21 mouse cellular contexts compared by ENCODE assay signal in the genomic region with DNA sequence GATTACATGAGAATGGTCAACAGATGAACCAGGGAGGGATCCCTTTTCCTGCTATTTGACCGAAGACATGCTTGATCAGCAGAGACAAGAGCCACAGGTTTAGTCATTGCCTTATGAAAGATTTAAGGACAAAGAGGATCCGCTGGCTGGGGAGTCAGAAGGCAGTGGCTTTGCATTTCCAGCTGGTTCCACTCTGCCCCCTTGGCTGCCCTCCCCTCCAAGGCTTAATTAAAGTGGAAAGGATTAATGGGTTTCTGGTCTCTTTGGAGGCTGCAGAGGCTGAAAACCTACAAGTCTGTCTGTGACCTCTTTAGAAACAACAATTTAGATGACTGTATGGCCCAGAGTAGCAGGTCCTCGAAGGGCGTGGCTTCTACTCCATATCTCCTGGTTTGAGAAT. TPM values are rescaled to one million over a fixed set of nuclear protein-coding genes. Genes with fewer than 3 reads are reported as not detected.
DNase-seq lines count a peak whose midpoint lies in the region; ATAC-seq lines count a peak whose summit lies in the region.
"Had no signal": no experiment of that assay in that cellular context is flagged by ENCODE, and none has a peak within 500 bp of the region (broad histone marks: within the 10 kb centered on the region; RNA-seq: fewer than 3 reads in every experiment).

No protein-coding gene starts in this region.

- peak overlapping the region; percentile 77 for H3K27ac ChIP-seq in kidney, embryonic 15.5 days
- no peak overlapping the region for H3K27ac ChIP-seq in midbrain, embryonic 12.5 days (replicated peaks)
- H3K27ac ChIP-seq in midbrain, embryonic 11.5 days (ENCODE audit: low read depth, low read length): no peak overlapping the region
- H3K27ac ChIP-seq: embryonic facial prominence, embryonic 12.5 days; forebrain, embryonic 15.5 days; hindbrain, embryonic 13.5 days had no signal

- no peak overlapping the region for H3K4me3 ChIP-seq in kidney, embryonic 15.5 days (replicated peaks)
- no peak overlapping the region for H3K4me3 ChIP-seq in midbrain, embryonic 12.5 days
- H3K4me3 ChIP-seq in midbrain, embryonic 11.5 days (ENCODE audit: low read depth, low read length): no peak overlapping the region
- H3K4me3 ChIP-seq: embryonic facial prominence, embryonic 12.5 days; forebrain, embryonic 15.5 days; heart, embryonic 15.5 days; hindbrain, embryonic 13.5 days had no signal

- H3K4me1 ChIP-seq in kidney, embryonic 15.5 days: peaks cover 71% of the 10 kb centered on the region
- H3K4me1 ChIP-seq in midbrain, embryonic 12.5 days: peaks cover 38% of the 10 kb centered on the region
- H3K4me1 ChIP-seq in midbrain, embryonic 11.5 days (ENCODE audit: control insufficient read depth, insufficient read depth, low read length): peaks cover 33% of the 10 kb centered on the region

- peak; percentile 3; the same call in 1 of the 2 replicates for ATAC-seq in kidney, embryonic 15.5 days (replicated peaks; ENCODE audit: low FRiP score)
- no peak for ATAC-seq in midbrain, embryonic 12.5 days (ENCODE audit: low FRiP score, low read depth)
- no peak for ATAC-seq in midbrain, embryonic 11.5 days (ENCODE audit: low FRiP score)
- ATAC-seq: forebrain, embryonic 15.5 days; Patski had no signal

- 0 out of 2 replicates have a peak, but pooled peaks cover 4% of the 10 kb centered on the region for H3K27me3 ChIP-seq in kidney, embryonic 15.5 days
- H3K27me3 ChIP-seq in midbrain, embryonic 12.5 days: peaks cover 55% of the 10 kb centered on the region
- H3K27me3 ChIP-seq in midbrain, embryonic 11.5 days (ENCODE audit: control insufficient read depth, insufficient read depth, low read length): peaks cover 6% of the 10 kb centered on the region; the same call in 1 of the 2 replicates
- H3K27me3 ChIP-seq: embryonic facial prominence, embryonic 12.5 days; forebrain, embryonic 15.5 days; heart, embryonic 15.5 days; hindbrain, embryonic 13.5 days; Patski had no signal

- H3K9me3 ChIP-seq in kidney, embryonic 15.5 days (replicated peaks): no peaks in the 10 kb centered on the region
- H3K9me3 ChIP-seq in midbrain, embryonic 12.5 days: no peaks in the 10 kb centered on the region
- no peaks in the 10 kb centered on the region for H3K9me3 ChIP-seq in midbrain, embryonic 11.5 days (ENCODE audit: control insufficient read depth, low read length)
- H3K9me3 ChIP-seq: embryonic facial prominence, embryonic 12.5 days; forebrain, embryonic 15.5 days; heart, embryonic 15.5 days; hindbrain, embryonic 13.5 days had no signal

- H3K4me2 ChIP-seq in kidney, embryonic 15.5 days: no peak overlapping the region
- H3K4me2 ChIP-seq in midbrain, embryonic 12.5 days (replicated peaks): no peak overlapping the region
- H3K4me2 ChIP-seq in midbrain, embryonic 11.5 days: no peak overlapping the region
- H3K4me2 ChIP-seq: embryonic facial prominence, embryonic 12.5 days; forebrain, embryonic 15.5 days; heart, embryonic 11.5 days; heart, embryonic 15.5 days; hindbrain, embryonic 13.5 days had no signal

- 34% methylated on average over 4 of the region's 4 CpGs for WGBS in kidney, embryonic 15.5 days
- WGBS in midbrain, embryonic 12.5 days: 55% methylated on average over 4 of the region's 4 CpGs
- 58% methylated on average over 4 of the region's 4 CpGs for WGBS in midbrain, embryonic 11.5 days

- no peak overlapping the region for H3K9ac ChIP-seq in kidney, embryonic 15.5 days
- 0 out of 2 replicates have a peak overlapping the region, but pooled peaks have one; percentile 11 for H3K9ac ChIP-seq in midbrain, embryonic 12.5 days (replicated peaks)
- no peak overlapping the region for H3K9ac ChIP-seq in midbrain, embryonic 11.5 days (ENCODE audit: low read length)
- H3K9ac ChIP-seq: embryonic facial prominence, embryonic 12.5 days; forebrain, embryonic 15.5 days; heart, embryonic 15.5 days; hindbrain, embryonic 13.5 days had no signal

- no peak for DNase-seq in kidney, adult 18-20 months
- no peak for DNase-seq in midbrain, embryonic 11.5 days (ENCODE audit: low spot score, missing footprints)
- peak; percentile 14 to 23 for DNase-seq in kidney, postnatal 36 days
- no peak for DNase-seq in natural killer cell, adult 2 months (ENCODE audit: low spot score in 2 of 2)
- DNase-seq in cerebellum, postnatal 36 days: no peak
- DNase-seq: adrenal gland, adult 2 months; adrenal gland, postnatal 25 days; cerebellum, adult 18-20 months; cerebellum, adult 9-11 months; embryo, embryonic 11 days; gastrocnemius, postnatal 36 days; heart, adult 18-20 months; heart, postnatal 14 days had no signal

- H3K36me3 ChIP-seq in kidney, embryonic 15.5 days: no peaks in the 10 kb centered on the region
- no peaks in the 10 kb centered on the region for H3K36me3 ChIP-seq in midbrain, embryonic 12.5 days
- H3K36me3 ChIP-seq in midbrain, embryonic 11.5 days (ENCODE audit: control insufficient read depth, insufficient read depth, low read length): no peaks in the 10 kb centered on the region
- H3K36me3 ChIP-seq: embryonic facial prominence, embryonic 12.5 days; forebrain, embryonic 15.5 days; heart, embryonic 15.5 days; hindbrain, embryonic 13.5 days had no signal

RNA-seq across cellular contexts. Expression of gene Fam20b, which starts 59.0 kb away (rescaled TPM):
- polyA plus RNA-seq in kidney, embryonic 15.5 days (2015; fragmentation: Nextera tagmentation; extraction: Ambion mirVana): 32.0 and 33.5 TPM in 2 replicates
- 27.9 and 28.5 TPM in 2 replicates for polyA plus RNA-seq in midbrain, embryonic 12.5 days (2016; fragmentation: Nextera tagmentation; extraction: Ambion mirVana)
- 21.5 and 22.7 TPM in 2 replicates for polyA plus RNA-seq in midbrain, embryonic 11.5 days (2014; fragmentation: Nextera tagmentation; extraction: Ambion mirVana)

Comparison
In these comparisons a context has a peak if more than half of its experiments do, and no peak if none do; other contexts are left out.
1. DNase-seq: peak in kidney, postnatal 36 days (2 of 2); none in kidney, adult 18-20 months (single experiment), midbrain, embryonic 11.5 days (single experiment), natural killer cell, adult 2 months (0 of 2) and cerebellum, postnatal 36 days (0 of 2).